Mouse (Mus musculus) liver, postnatal 0 days (tissue): ENCODE data around the gene Tor1b.
A peak's percentile ranks its signal among the peaks of the same experiment; 100 is the strongest.

Experiments
- CTCF ChIP-seq: sonication (generic); IDR thresholded peaks from 2 replicates; pipeline ENCODE4 v1.5.1; 2016; ENCODE audit warnings: antibody characterized with exemption, low read depth
- EP300 ChIP-seq: IDR thresholded peaks from 2 replicates; pipeline ENCODE4 v1.6.1; 2016; ENCODE audit warnings: antibody characterized with exemption, low read depth, mild to moderate bottlenecking

- TF ChIP-seq CTCF = no peak
- TF ChIP-seq EP300 = peak; percentile 85
Observed at GRCm38 (mm10) chr2:30958726-30959125, 6.0 kb downstream of the Tor1b start.
